Mouse (Mus musculus): ENCODE measurements around the gene Tmed11. TPM values are rescaled to one million over a fixed set of nuclear protein-coding genes. Genes with fewer than 3 reads are reported as not detected.

The Tmed11 gene
- polyA plus RNA-seq, 1 experiment from 2014 or later, result not detected

Other genes with a start within 250 kb of the Tmed11 start
- 0.17 TPM in 1 of 2 replicates, not detected in the other for gene Cplx1, start 245.3 kb downstream of the Tmed11 start, polyA plus RNA-seq (2014; fragmentation: Nextera tagmentation; extraction: Ambion mirVana)
- 45.9 and 46.4 TPM in 2 replicates for gene Gak, start 165.6 kb downstream of the Tmed11 start, polyA plus RNA-seq (2014; fragmentation: Nextera tagmentation; extraction: Ambion mirVana)
- 16.5 and 18.3 TPM in 2 replicates for gene Tmem175, start 165.6 kb downstream of the Tmed11 start, polyA plus RNA-seq (2014; fragmentation: Nextera tagmentation; extraction: Ambion mirVana)
- gene Idua, start 135.0 kb downstream of the Tmed11 start, polyA plus RNA-seq (2014; fragmentation: Nextera tagmentation; extraction: Ambion mirVana), result 14.3 and 14.5 TPM in 2 replicates
- gene Dgkq, start 125.7 kb downstream of the Tmed11 start, polyA plus RNA-seq (2014; fragmentation: Nextera tagmentation; extraction: Ambion mirVana), result 8.5 and 11.3 TPM in 2 replicates
- gene Slc26a1, start 119.8 kb downstream of the Tmed11 start, polyA plus RNA-seq (2014; fragmentation: Nextera tagmentation; extraction: Ambion mirVana), result 0.55 and 0.84 TPM in 2 replicates
- gene Fgfrl1, start 103.0 kb downstream of the Tmed11 start, polyA plus RNA-seq (2014; fragmentation: Nextera tagmentation; extraction: Ambion mirVana), result 38.1 and 46.0 TPM in 2 replicates
- gene Rnf212, start 20.4 kb downstream of the Tmed11 start, polyA plus RNA-seq (2014; fragmentation: Nextera tagmentation; extraction: Ambion mirVana), result 0.21 and 0.65 TPM in 2 replicates
- gene Vmn2r8, start 13.5 kb upstream of the Tmed11 start, polyA plus RNA-seq (2014; fragmentation: Nextera tagmentation; extraction: Ambion mirVana), result not detected in 2 replicates
- gene Vmn2r9, start 57.2 kb upstream of the Tmed11 start, polyA plus RNA-seq (2014; fragmentation: Nextera tagmentation; extraction: Ambion mirVana), result not detected in 2 replicates
- not detected in 2 replicates for gene Vmn2r10, start 211.2 kb upstream of the Tmed11 start, polyA plus RNA-seq (2014; fragmentation: Nextera tagmentation; extraction: Ambion mirVana)

Measured in limb, embryonic 11.5 days (tissue).